Mouse (Mus musculus) neural tube, postnatal 0 days (tissue): ENCODE data around the gene Keg1. TPM values are rescaled to one million over a fixed set of nuclear protein-coding genes. Genes with fewer than 3 reads are reported as not detected.

Source experiments
- polyA plus RNA-seq: library from polyadenylated mRNA; unstranded; fragments of >200 nt; fragmentation: Nextera tagmentation; extraction: Ambion mirVana; gene quantifications from 2 replicates; pipeline ENCODE4 v1.2.1, GENCODE M21; 2015

Gene Keg1
- not detected in 2 replicates for polyA plus RNA-seq

DNA sequence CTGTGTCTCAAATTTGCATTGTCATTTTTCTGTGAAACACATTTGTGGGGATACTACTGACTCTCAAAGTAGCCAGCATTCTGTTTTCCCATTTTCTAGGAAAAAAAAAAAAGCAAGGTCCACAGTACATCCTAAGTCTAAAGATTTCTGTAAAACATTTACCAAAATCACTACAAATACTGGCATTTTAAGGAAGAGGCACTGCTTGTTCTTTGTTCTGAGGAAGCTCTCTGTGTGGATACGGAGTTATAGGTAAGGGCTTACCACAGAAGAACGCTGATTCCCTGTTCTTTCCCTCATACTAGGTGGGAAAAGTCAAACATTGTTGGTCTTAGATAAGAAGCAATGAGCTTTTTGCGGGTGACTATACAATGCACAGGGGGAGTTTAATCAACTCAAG lies at the start of gene Keg1:
Keg1 (plus strand) TSS at position 197 of the 400 bp plus-strand sequence.

DNA sequence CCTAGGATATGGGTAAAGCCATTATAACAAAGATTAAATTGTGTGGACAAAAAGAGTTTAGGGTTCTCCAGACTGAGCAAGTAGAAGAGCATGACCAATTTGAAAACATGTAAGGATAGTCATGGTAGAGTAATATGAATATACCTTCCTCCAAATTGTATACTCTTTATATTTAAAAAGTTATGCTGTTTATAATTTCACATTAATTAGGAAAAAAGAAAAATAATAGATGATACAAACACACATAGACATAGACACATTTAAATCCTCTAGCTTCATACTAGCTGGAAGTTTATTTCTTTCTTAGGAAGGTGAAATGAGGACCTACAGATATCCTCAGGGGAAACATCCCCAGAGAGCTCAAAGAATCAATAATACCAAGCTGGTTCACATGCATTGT lies 25.4 kb upstream of the Keg1 start, which contains the start of gene Olfr1442:
Olfr1442 (plus strand) TSS at position 301 of the 400 bp plus-strand sequence.

DNA sequence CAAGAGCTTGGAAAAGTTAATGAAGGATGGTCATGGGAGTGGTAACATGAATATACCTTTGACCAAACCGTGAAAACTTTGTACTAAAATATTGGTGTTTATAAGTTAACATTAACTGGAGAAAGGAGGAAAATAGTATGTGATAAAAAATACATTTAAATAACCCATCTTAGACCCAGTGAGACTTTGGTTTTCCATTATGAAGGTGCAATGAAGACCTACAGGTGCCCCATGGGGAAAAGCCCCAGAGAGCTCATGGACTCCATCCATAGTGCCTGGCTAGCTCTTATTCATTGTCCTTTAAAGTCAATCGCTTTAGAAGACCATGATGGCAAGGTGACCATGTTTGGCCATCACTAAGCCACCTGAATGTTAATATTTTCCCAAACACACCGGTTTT lies 17.8 kb upstream of the Keg1 start, which contains the start of gene Olfr1443:
Olfr1443 (plus strand) TSS at position 301 of the 400 bp plus-strand sequence.

DNA sequence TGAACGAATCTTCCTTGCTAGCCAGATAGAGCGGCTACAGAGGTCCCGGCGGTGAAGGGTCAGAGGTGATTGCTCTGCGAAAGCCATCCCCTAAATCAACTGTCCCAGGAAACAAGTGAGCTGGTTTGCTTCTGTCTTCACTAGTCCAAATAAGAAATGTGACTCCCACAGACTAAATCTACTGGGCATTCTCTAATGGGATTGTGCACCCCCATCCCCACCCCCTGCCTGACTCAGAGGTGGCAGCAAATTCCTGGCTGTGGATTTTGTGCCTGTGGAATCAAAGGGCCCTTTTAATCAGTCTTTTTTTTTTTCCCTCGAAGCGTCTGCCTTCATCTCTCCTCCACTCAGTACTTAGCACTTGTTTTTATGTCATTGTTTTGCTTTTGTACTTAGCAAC lies 69.7 kb downstream of the Keg1 start, which contains the start of gene Cntf:
Cntf (minus strand) TSS at position 325 of the 400 bp plus-strand sequence.

Other genes starting within 250 kb of the Keg1 start
- gene Mpeg1, start 235.0 kb upstream of the Keg1 start, polyA plus RNA-seq: 1.1 and 1.4 TPM in 2 replicates
- 26.2 and 30.4 TPM in 2 replicates for gene Dtx4, start 194.3 kb upstream of the Keg1 start, polyA plus RNA-seq
- 3.4 and 3.5 TPM in 2 replicates for gene Fam111a, start 150.0 kb upstream of the Keg1 start, polyA plus RNA-seq
- gene Gm4952, start 95.8 kb upstream of the Keg1 start, polyA plus RNA-seq: 0.19 and 0.29 TPM in 2 replicates
- 0.04 TPM in 1 of 2 replicates, not detected in the other for gene Glyat, start 62.5 kb upstream of the Keg1 start, polyA plus RNA-seq
- gene Olfr1442, start 25.3 kb upstream of the Keg1 start, polyA plus RNA-seq: not detected in 2 replicates
- gene Olfr1443, start 17.7 kb upstream of the Keg1 start, polyA plus RNA-seq: not detected in 2 replicates
- 1.5 and 1.8 TPM in 2 replicates for gene Cntf, start 69.8 kb downstream of the Keg1 start, polyA plus RNA-seq
- 14.6 and 16.2 TPM in 2 replicates for gene Zfp91, start 100.3 kb downstream of the Keg1 start, polyA plus RNA-seq
- 1.3 and 1.8 TPM in 2 replicates for gene Lpxn, start 100.4 kb downstream of the Keg1 start, polyA plus RNA-seq
- gene Gm5244, start 150.9 kb downstream of the Keg1 start, polyA plus RNA-seq: not detected in 2 replicates
- not detected in 2 replicates for gene Olfr1444, start 161.5 kb downstream of the Keg1 start, polyA plus RNA-seq
- not detected in 2 replicates for gene Olfr1445, start 188.1 kb downstream of the Keg1 start, polyA plus RNA-seq
- gene Olfr1446, start 197.7 kb downstream of the Keg1 start, polyA plus RNA-seq: not detected in 2 replicates
- not detected in 2 replicates for gene Olfr1447, start 208.0 kb downstream of the Keg1 start, polyA plus RNA-seq
- gene Olfr1448, start 228.6 kb downstream of the Keg1 start, polyA plus RNA-seq: not detected in 2 replicates
- not detected in 2 replicates for gene Olfr1449, start 235.1 kb downstream of the Keg1 start, polyA plus RNA-seq